Mouse (Mus musculus): ENCODE data around the gene Ctsf. TPM values are rescaled to one million over a fixed set of nuclear protein-coding genes. Genes with fewer than 3 reads are reported as not detected.
"Not testable (repeated sequence)": the region's sequence is repeated elsewhere in the genome, so short reads cannot be mapped to it uniquely, and the experiment has no call there.

The Ctsf gene
- polyA plus RNA-seq (2015; fragmentation: Nextera tagmentation; extraction: Ambion mirVana) = 66.7 and 70.4 TPM in 2 replicates

DNA sequence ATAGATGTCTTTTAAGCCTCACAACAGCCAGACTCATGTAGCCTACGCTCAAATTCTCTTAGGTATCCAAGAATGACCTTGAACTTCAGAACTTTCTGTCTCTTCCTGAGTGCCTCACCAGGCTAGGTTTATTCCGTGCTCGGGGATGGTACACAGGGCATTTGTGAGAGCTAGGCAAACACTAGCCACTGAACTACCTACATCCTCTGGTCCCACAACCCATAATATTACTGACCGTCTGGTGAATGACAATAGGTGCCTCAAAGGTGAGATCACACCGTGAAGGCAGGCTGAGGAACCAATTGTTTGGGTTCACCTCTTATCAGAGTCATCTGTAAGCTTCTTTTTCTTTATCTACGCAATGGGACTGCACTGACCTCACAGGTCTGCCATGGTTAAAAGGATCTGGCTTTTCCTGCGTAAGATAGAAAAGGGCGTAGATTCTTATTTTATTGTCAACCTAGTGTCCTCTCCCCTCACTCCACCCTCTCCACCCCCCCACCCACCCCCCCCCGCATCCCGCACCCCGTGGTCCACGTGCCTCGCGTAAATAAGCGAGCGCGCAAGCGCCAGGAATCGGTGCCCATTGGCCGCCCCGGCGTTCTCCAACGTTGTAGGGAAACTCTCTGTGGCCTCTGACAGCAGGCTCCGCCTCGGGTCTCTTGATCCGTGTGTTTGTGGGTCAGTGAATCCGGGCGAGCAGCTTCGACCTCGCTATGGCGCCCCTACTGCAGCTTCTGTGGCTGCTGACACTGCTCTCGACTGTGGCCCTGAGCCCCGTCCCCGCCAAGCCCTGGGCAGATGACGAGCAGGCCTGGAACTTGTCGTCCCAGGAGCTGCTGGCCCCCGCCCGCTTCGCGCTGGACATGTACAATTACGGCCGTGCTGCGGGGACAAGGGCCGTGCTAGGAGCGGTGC, at the start of gene Ctsf:
TSS of gene Ctsf (plus strand) at position 579 of the 918 bp plus-strand sequence.
- Histone ChIP-seq H3K4me1 (replicated peaks) (peaks cover 16% of the 10 kb centered on the region), H3K9ac (peak within 1 kb of the TSS; percentile 88), H3K27ac (replicated peaks) (peak within 1 kb of the TSS; percentile 70), H3K4me2 (peak within 1 kb of the TSS; percentile 97), H3K27me3 (no peaks in the 10 kb centered on the region), H3K4me3 (peak within 1 kb of the TSS; percentile 68), H3K36me3 (peaks cover 13% of the 10 kb centered on the region; the same call in 1 of the 2 replicates), H3K9me3 (no peaks in the 10 kb centered on the region)
- WGBS = 4% methylated on average over 45 of the region's 45 CpGs
- peak; percentile 92 for ATAC-seq (ENCODE audit: low read depth)

GRCm38 (mm10) chr19:4810309-4810708, 44.6 kb upstream of the Ctsf start:
- ATAC-seq (ENCODE audit: low read depth) = no peak
- H3K27me3 ChIP-seq = no peaks in the 10 kb centered on the region
- H3K4me1 ChIP-seq (replicated peaks) = peaks cover 36% of the 10 kb centered on the region
- H3K4me3 ChIP-seq = peak overlapping the region; percentile 79
- H3K36me3 ChIP-seq = no peaks in the 10 kb centered on the region
- 0% methylated on average over 14 of the region's 14 CpGs for WGBS
- no peaks in the 10 kb centered on the region for H3K9me3 ChIP-seq
- H3K4me2 ChIP-seq = peak overlapping the region; percentile 99
- peak overlapping the region; percentile 81 for H3K9ac ChIP-seq
- H3K27ac ChIP-seq (replicated peaks) = peak overlapping the region; percentile 91

- peaks cover 36% of the 10 kb centered on the region for H3K4me1 ChIP-seq (replicated peaks)
- peak overlapping the region; percentile 81 for H3K9ac ChIP-seq
- H3K36me3 ChIP-seq = no peaks in the 10 kb centered on the region
- peak overlapping the region; percentile 79 for H3K4me3 ChIP-seq
- WGBS = under 1% methylated on average over 17 of the region's 17 CpGs
- H3K27ac ChIP-seq (replicated peaks) = peak overlapping the region; percentile 91
- H3K4me2 ChIP-seq = peak overlapping the region; percentile 99
- H3K9me3 ChIP-seq = no peaks in the 10 kb centered on the region
- H3K27me3 ChIP-seq = no peaks in the 10 kb centered on the region
- no peak for ATAC-seq (ENCODE audit: low read depth)
Observed at GRCm38 (mm10) chr19:4810746-4811062, 44.2 kb upstream of the Ctsf start.

DNA sequence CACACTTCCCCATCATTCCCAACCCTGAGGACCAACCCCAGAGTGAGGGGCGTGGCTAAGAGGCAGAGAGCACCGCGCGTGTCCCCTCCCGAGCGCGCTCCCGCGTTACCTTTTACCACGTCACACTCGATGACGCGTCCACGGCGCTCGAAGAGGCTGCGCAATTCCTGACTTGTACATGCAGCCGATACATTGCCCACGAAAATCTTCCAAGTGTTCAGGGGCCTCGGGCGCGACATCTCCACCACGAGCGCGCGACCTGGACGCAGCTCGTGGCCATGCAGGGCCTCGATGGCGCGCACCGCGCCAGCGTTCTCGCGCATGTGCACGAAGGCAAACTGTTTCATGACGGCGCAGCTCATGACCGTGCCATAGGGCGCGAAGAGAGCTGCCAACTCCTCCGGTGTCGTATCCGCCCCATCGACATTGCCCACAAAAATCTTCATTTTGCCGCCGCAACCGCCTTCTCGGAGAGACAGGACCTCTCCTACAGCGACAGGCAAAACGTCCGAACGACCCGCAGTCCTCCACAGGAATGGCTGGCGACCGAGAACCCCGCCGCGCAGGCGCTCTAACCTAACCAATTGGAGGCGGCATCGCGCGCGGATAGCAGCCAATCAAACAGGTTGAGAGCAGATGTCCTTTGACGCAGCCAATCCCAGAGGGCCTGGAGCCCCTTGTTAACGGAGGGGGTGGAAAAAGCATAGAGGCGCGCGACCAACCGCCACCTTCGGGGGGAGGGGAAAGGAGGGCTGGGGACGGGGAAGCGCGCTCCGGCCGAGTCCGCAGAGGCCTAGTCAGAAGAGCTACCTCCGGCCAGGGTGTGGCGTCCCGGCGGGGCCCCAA, 43.6 kb upstream of the Ctsf start, which contains the start of the genes Gm21992 and Rbm14:
TSS of gene Gm21992 (minus strand) at position 550 of the 846 bp plus-strand sequence.
TSS of gene Rbm14 (minus strand) at position 572 of the 846 bp plus-strand sequence.
- no peaks in the 10 kb centered on the region for H3K27me3 ChIP-seq
- ATAC-seq (ENCODE audit: low read depth) = peak; percentile 98
- peak within 1 kb of the TSS; percentile 81 for H3K9ac ChIP-seq
- H3K9me3 ChIP-seq = no peaks in the 10 kb centered on the region
- peak within 1 kb of the TSS; percentile 99 for H3K4me2 ChIP-seq
- under 1% methylated on average over 83 of the region's 83 CpGs for WGBS
- H3K4me3 ChIP-seq = peak within 1 kb of the TSS; percentile 79
- H3K36me3 ChIP-seq = no peaks in the 10 kb centered on the region
- H3K4me1 ChIP-seq (replicated peaks) = peaks cover 36% of the 10 kb centered on the region
- peak within 1 kb of the TSS; percentile 91 for H3K27ac ChIP-seq (replicated peaks)

- Histone ChIP-seq H3K27me3 (no peaks in the 10 kb centered on the region), H3K9ac (peak overlapping the region; percentile 81), H3K9me3 (no peaks in the 10 kb centered on the region), H3K36me3 (no peaks in the 10 kb centered on the region), H3K4me3 (peak overlapping the region; percentile 79), H3K4me1 (replicated peaks) (peaks cover 36% of the 10 kb centered on the region), H3K27ac (replicated peaks) (peak overlapping the region; percentile 91), H3K4me2 (peak overlapping the region; percentile 99)
- peak; percentile 17; the same call in 1 of the 2 replicates for ATAC-seq (ENCODE audit: low read depth)
- 6% methylated on average over 12 of the region's 12 CpGs for WGBS
Observed at GRCm38 (mm10) chr19:4811909-4812242, 43.1 kb upstream of the Ctsf start.

GRCm38 (mm10) chr19:4812334-4812949, 42.5 kb upstream of the Ctsf start:
- ATAC-seq (ENCODE audit: low read depth); H3K9me3 ChIP-seq; H3K36me3 ChIP-seq; H3K27me3 ChIP-seq: not testable (repeated sequence)
- Histone ChIP-seq H3K4me2 (peak overlapping the region; percentile 99), H3K9ac (peak overlapping the region; percentile 81), H3K4me3 (peak overlapping the region; percentile 79), H3K27ac (replicated peaks) (peak overlapping the region; percentile 91), H3K4me1 (replicated peaks) (peaks cover 33% of the 10 kb centered on the region)
- WGBS = 80% methylated on average over 8 of the region's 8 CpGs

- 83% methylated on average over 6 of the region's 6 CpGs for WGBS
- H3K4me1 ChIP-seq (replicated peaks) = peaks cover 27% of the 10 kb centered on the region
- H3K4me2 ChIP-seq = no peak overlapping the region
- H3K4me3 ChIP-seq = no peak overlapping the region
- no peaks in the 10 kb centered on the region for H3K27me3 ChIP-seq
- H3K36me3 ChIP-seq = no peaks in the 10 kb centered on the region
- no peak overlapping the region for H3K9ac ChIP-seq
- H3K9me3 ChIP-seq = no peaks in the 10 kb centered on the region
- H3K27ac ChIP-seq (replicated peaks) = no peak overlapping the region
- ATAC-seq (ENCODE audit: low read depth) = no peak
Observed at GRCm38 (mm10) chr19:4813015-4813414, 41.9 kb upstream of the Ctsf start.

GRCm38 (mm10) chr19:4817182-4817835, 37.6 kb upstream of the Ctsf start:
- no peaks in the 10 kb centered on the region for H3K36me3 ChIP-seq
- ATAC-seq (ENCODE audit: low read depth) = no peak
- 61% methylated on average over 1 of the region's 1 CpGs for WGBS
- H3K4me1 ChIP-seq (replicated peaks) = peaks cover 1% of the 10 kb centered on the region; the same call in 1 of the 2 replicates
- no peaks in the 10 kb centered on the region for H3K9me3 ChIP-seq
- no peak overlapping the region for H3K27ac ChIP-seq (replicated peaks)
- no peak overlapping the region for H3K9ac ChIP-seq
- no peaks in the 10 kb centered on the region for H3K27me3 ChIP-seq
- no peak overlapping the region for H3K4me2 ChIP-seq
- no peak overlapping the region for H3K4me3 ChIP-seq

DNA sequence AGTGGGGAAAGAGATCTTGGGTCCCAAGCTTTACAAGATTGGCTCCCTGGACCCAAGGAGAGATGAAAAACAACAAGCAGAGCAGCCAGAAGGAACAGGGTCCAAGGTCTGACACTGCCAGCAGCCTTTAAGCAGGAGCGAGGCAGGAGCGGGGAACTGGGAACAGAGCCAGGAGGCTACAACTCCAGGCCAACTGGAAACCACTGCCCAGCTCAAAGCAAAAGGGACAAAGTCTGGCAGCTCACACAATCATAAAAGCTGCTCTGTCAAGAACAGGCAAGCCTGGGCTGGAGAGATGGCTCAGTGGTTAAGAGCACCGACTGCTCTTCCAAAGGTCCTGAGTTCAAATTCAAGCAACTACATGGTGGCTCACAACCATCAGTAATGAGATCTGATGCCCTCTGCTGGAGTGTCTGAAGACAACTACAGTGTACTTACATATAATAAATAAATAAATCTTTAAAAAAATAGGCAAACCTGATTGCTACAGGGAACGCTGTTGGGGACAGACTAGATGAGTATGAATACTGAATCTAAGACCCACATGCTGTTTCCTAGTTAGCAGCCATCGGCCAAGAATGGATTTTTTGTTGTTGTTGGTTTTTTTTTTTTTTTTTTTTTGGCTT, 34.1 kb upstream of the Ctsf start:
- ATAC-seq (ENCODE audit: low read depth) = no peak
- no peaks in the 10 kb centered on the region for H3K9me3 ChIP-seq
- H3K4me3 ChIP-seq = no peak overlapping the region
- H3K9ac ChIP-seq = no peak overlapping the region
- H3K4me2 ChIP-seq = no peak overlapping the region
- no peaks in the 10 kb centered on the region for H3K4me1 ChIP-seq (replicated peaks)
- H3K27me3 ChIP-seq = no peaks in the 10 kb centered on the region
- peaks cover 16% of the 10 kb centered on the region for H3K36me3 ChIP-seq
- 88% methylated on average over 5 of the region's 5 CpGs for WGBS
- no peak overlapping the region for H3K27ac ChIP-seq (replicated peaks)

DNA sequence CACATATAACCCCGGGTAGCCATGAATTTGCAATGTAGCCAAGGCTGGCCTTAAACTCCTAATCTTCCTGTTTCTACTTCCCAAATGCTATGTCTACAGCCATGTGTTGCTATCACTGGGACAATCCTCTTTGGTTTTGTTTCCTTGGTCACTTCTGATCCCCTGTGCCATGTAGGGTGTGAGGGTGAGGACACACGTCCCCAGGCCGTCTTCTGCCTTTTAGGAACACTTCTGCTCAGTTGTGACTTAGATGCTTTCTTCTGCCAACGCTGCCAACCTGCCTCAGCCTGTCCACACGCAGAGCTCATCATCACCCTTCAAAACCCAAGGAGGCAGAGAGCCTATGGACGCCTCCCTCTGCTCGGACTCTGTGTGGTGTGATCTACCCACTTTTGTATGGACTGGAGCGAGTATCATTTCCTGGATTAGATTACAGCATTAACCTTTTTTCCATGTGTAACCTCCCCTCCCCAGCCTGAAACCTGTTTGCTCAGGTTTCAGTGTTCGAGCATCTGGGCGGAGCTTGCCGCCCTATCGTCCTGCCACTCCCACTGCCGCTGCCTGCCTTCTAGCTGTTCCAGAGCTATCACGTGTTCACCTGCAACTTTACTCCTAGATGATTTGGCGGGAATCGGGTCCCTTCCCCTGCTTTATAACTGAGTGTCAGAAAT, 26.4 kb upstream of the Ctsf start:
- no peak overlapping the region for H3K27ac ChIP-seq (replicated peaks)
- H3K36me3 ChIP-seq = peaks cover 35% of the 10 kb centered on the region
- no peak for ATAC-seq (ENCODE audit: low read depth)
- H3K4me3 ChIP-seq = no peak overlapping the region
- no peak overlapping the region for H3K4me2 ChIP-seq
- H3K27me3 ChIP-seq = no peaks in the 10 kb centered on the region
- H3K9ac ChIP-seq = no peak overlapping the region
- H3K9me3 ChIP-seq = no peaks in the 10 kb centered on the region
- 57% methylated on average over 16 of the region's 16 CpGs for WGBS
- H3K4me1 ChIP-seq (replicated peaks) = peaks cover 8% of the 10 kb centered on the region; the same call in 1 of the 2 replicates
